Mouse (Mus musculus) cerebellum, adult 9-10 months (tissue): ENCODE data around the gene Cntn5.

ENCODE experiments used
- DNase-seq: peaks from one replicate; pipeline ENCODE4 v3.0.0; 2022

Gene Cntn5

DNA sequence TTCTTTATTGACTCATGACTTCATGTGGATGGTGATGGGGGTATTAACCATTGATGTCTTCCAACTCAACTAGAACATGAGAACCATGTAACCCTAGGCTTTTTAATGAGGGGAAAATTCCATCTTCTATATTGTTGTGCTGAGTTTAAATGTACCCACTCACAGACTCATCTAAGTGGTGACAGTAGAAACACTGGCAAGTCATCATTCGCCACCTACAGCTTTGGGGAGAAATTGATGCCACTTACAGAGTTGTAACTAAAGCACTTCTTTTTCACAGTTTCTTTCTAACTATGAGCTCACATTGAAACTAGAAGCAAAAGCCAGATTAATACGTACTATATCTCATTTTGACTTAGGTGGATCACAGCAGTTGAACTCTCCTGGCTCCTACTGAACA is 514.7 kb downstream of the Cntn5 start:
- DNase-seq = no peak

DNA sequence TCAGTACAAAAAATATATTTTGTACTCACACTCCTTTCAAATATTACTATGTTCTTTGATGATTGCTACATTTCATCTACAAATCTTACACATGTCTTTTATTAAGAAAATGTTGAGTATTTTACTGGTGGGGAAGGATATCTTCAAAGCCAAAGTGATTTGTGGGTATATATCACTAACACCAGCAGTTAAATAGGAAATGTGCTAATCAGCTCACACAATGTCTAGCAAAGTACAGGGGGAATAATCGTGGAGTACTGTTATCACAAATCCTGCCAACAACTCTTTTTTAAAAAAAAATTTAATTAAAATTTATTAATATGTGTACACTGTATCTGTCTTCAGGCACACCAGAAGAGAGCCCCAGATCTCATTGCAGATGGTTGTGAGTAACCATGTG is 520.1 kb downstream of the Cntn5 start:
- DNase-seq = no peak

DNA sequence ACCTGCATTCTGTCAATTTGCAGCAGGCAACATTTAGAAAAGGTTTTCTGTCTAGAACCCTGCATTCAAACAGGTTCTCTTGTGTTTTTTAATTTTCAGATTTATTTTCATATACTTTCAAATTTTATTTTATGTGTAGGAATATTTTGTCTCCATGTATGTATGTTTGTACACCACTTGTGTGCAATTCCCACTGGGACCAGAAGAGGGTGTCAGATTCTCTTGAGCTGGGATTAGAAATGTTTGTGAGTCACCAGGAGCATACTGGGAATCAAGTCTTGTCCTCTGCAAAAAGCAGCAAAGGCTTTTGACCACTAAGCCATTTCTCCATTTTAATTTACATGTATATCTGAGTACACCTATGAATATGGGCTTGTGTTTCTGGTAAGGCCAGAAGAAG is 521.4 kb downstream of the Cntn5 start:
- DNase-seq = no peak

DNA sequence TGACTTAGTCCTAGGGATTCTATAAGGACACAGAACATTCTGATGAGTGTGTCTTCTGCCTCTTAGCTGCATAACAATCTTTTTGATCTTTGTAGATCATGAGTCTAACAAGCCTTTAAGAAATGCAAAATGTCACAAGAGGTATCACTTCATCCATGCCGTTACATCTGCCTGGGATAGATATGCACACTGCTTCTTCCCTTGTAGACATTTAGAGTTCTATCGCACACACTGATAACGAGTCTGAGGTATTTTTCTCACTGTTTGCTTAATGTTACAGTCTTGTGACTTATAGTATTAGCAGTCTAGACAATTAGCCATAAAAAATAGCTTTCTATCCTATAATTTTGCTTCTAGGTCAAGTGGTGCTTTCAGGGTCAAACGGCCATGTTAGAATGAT is 522.9 kb downstream of the Cntn5 start:
- DNase-seq = no peak

GRCm38 (mm10) chr9:10376261-10376660 is 528.3 kb downstream of the Cntn5 start:
- DNase-seq = no peak

DNA sequence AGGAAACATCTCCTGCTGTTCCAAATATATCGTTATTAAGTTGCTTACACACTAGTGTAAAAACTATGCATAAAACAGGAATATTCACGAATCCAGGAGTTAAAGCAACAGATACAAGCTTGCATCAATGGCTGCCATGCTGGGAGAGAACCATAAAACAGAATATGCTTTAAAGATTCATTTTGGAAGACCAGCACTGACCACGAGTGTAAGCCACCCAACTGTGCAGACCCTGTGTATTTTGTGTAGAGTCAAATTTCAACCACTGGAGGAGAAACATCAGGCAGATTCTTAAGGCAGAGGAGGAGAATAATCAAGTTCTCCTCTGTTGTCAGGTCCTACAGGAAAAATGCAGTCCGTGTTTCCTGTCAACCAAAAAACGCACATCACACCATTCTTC is 535.6 kb downstream of the Cntn5 start:
- DNase-seq = no peak

DNA sequence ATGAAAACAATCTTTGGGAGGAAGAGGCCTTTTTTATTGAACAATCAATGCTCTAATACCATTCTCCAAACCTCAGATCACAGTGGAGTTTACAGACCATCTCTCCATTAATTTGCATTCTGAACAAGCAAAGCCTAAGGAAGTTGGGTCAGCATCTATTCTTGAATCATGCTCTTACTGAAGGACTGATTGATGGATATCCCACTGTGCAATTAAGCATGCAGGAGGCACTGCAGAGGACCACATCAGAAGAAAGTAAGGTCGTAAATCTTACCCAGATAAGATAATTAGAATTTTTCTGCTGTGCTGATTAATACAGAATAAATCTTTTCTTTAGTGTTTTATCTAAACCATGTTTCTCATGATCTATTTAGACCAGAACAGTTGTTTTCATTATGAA is 536.2 kb downstream of the Cntn5 start:
- no peak for DNase-seq

DNA sequence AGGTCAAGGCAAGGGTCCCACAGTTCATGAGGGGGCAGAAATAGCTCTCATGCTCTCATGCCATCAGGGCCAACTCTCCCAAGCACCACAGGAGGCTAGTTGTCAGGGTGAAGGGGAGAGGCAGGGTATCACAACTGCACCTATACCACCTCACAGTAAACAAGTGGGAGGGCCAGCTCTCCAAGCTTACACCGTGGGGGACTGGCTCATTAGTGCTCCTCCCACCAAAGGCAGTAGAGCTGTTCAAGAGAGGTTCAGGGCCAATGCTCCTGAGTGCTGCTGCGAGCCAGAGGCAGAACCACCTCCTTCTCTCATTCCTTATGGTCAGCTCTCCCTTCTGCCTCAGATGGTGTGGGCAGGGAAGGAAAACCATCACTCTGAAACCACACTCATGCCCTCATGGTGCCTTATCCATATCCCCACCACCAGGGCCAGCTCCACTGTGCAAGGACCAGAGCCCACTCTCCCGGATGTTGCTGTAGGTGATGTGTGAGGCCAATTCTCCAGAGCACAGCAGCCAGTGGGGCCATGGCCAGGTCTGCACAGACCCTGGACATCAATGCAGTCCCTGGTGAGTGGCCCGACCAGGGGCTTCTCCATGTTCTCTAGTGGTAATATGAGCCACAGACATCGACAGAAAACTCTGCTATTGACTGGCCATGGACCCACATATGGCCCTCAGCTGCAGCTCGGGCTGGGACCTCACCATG is 538.2 kb downstream of the Cntn5 start:
- DNase-seq = no peak

DNA sequence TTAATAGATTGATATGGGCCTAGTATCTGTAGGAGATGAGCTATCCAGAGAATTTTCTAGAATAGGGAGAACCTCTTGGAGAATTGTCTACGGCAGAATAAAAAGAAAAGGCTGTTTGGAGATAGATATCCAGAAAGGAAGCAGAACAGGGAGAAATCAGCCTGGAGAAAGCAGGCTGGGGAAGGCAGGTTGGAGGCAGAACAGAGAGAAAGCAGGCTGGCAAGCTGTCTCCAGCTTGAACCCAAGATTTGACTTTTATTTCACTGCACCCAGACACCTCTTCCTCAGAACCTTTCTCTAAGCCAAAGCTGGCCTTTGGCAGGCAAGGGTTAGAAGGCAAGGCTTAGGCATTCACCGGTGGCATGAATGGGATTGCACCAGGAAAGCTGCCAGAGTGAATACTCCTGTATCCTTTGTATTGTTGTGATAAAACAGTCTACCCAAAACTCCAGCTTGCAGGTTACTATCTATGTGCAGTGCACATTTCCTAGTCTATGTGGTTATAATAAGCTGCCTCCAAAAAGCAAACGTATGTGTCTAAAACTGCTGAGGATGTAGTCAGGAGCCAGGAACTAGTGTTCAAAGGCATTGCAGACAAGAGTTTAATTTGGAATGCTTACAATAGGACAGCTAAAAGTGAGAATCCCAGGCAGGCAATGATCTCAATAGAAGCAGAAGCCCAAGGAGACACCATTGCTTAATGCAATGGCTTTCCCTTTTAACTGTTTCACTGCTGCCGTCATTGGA is 553.5 kb downstream of the Cntn5 start:
- DNase-seq = no peak

DNA sequence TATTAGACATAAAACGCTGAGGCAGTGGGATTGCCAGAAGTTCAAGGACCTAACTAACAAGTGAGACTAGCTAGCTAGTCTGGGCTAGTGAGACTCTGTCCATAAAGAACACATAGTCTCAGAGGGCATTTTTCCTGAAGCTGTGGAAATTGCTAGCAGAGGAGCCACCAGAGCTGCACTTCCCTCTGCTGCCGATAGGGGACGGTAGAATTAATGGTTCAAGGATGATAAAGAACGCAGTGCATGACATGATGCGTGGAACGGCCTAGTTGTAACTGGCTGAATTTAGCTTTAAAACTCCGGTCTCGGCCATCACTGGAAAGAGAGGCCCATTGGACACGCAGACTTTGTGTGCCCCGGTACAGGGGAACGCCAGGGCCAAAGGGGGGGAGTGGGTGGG is 555.8 kb downstream of the Cntn5 start:
- no peak for DNase-seq

DNA sequence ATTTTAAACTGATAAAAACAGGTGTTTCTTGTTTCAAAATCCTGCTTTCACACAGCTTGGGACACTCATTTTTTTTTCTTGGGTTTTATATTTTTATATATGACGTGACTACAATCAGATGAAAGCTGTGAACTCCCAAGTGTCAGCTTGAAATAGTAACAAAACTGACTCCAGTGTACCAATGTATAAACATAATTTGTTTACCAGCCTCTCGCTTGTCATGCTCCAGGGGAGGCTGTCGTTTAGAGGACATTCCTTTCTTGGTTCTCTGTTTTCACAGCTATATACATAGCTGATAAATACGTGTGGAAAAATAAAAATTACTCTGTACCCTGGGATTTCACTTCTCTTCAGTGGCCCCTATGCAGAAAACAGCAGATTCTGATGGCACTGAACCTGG is 556.4 kb downstream of the Cntn5 start:
- no peak for DNase-seq

DNA sequence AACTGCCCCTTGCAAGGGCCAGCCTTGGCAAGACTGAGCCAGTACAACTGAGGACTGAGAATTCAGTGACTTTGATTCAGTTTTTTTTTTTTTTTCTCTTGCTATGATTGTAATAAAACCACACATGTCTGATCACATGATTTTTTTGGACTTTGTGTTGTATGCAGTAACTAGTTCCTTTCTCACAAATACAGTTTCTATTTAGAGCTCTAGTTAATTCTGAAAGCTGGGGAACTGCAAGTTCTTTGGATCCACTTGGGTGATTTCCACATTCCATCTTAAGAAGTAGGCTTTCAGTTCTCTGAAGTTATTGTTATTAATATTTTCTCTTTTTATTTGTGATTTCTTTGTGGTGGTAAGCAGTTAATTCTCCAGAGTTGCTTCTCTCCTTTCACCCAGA is 563.8 kb downstream of the Cntn5 start:
- no peak for DNase-seq

- DNase-seq = no peak
Observed at GRCm38 (mm10) chr9:10339716-10340115, 564.9 kb downstream of the Cntn5 start.

DNA sequence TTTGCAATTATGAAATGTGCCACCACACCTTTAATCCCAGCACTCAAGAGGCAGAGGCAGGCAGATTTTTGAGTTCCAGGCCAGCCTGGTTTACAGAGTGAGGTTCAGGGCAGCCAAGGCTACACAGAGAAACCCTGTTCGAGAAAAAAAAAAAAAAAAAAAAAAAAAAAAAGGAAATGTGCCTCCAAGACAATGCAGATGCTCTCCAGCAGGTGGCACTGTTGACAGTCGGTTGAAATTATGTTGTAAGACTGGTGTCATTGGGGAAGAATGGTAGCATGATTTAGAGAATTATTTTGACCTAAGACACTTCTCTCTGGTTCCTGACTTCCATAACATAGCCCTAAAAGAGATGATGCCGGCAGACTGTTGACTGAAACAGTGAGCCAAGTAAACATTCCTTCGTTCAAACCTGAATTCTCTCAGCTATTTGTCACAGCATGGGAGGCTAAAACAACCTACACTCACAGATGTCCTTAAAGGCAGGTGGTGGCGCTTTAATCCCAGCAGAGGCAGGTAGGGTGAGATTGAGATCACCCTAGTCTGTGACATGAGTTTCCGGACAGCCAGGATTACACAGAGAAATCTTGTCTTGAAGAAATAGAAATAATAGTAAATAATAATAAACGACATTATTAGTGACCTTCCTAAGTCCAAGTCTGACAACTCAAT is 579.7 kb downstream of the Cntn5 start:
- peak; percentile 2 for DNase-seq

DNA sequence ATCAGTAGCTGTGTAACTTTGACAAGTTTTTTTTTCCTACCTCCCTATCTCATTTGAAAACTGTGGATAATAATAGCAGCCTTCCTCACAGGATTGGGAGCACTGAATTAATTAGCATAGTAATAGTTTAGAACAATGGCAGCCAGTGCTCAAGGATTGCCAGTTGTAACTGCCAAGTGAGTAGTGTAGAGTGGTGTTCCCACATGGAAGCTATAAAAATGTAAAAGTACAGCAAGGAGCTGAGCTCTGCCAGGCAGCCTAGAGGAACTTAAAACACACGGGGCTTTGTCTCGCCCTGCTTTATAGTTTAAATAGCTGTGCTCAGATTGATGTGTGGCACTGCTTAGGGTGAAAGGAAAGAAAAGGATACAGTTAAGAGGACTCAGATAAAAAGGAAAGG is 635.2 kb downstream of the Cntn5 start:
- no peak for DNase-seq

DNA sequence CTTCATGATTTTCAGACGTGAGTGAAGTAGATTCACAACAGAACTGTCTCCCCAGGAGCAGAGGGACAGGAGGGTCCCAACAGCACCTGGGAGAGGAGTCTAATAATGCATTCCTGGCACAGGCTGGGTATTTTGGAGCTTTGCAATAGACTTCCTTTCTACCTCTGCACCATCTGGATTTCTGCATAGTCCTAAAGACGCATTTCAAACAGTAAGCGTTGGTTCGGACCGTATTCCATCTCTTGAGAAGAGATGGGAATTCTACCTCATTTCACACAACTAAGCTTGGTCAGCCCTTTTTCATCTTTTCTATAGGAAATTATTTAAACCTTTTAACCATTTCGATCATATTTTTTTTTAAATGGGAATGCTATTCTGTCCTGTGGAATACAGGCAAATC is 635.7 kb downstream of the Cntn5 start:
- no peak for DNase-seq

DNA sequence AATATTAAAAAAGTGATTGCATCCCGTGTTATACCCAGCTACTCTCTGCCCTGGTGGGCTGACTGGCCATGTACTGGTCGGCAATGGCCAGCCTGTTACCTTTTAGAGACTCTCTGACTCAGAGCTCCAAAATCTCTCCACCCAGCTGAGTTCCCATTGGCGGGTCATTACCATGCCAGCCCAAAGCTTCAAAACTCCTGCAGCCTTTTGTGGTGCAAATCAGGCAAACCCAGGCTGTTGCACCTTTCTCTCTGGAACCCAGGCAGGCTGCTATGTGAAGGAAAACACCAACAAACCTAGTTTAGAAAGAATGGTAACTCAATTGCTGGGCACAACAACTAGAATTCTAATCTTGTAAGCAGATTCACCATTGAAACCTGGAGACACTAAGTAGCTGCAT is 639.0 kb downstream of the Cntn5 start:
- DNase-seq = no peak

GRCm38 (mm10) chr9:10233364-10233763 is 671.2 kb downstream of the Cntn5 start:
- no peak for DNase-seq

DNA sequence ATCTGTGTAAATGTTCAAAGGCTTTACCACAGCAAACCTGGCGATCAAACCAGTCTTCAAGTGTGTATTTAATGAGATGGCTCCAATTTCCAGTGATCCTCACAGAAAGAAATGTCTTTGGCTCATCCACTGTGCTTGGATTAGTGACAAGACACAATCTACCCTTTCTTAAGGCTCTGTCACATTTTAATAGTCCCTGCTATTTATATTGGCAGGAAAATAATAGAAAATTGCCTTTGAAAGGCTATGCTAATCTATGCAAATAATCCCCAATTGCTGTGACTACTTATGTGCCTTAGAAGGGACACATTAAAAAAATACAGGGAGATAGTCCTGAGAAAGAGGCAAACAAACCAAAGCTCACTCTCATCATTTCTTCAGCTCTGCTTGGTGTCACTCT is 672.5 kb downstream of the Cntn5 start:
- no peak for DNase-seq

- DNase-seq = no peak
Observed at GRCm38 (mm10) chr9:10230973-10231372, 673.6 kb downstream of the Cntn5 start.

GRCm38 (mm10) chr9:10229716-10230115 is 674.9 kb downstream of the Cntn5 start:
- no peak for DNase-seq

DNA sequence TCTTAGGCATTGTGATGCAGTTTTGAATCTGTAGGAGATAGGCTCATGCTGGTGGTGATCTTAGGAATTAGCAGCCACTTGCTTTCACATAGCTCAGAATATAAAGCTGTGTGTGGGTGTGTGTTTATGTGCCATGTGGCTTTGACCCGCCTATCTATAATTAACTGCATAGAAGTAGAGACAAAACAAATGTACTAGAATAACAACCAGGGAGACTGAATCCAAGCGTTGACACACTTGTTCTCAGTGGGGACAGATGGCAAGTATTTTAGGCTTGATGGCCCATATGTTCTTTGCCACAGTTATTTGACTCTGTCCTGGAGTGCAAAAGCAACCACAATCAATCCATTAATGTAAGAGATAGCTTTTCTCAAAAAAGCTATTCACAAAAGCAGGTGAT is 678.6 kb downstream of the Cntn5 start:
- DNase-seq = peak; percentile 73

DNA sequence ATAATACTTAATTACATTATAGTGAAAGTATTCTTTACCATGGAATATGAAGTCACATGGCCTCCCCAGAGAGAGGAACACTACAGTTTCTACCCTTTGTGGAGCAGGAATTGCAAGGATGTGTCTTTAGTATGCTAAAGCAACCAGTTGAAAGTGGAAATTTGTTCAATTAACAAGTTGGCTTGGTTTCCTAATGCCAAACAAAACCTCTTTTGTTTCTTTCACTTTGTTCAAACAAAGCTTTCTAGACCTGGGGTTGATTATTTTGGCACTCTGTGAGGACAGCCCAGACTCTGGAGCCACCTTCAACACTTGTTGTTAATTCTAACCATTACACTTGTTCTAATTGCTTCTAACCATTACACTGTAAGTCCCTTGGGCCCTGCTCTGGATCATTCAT is 718.5 kb downstream of the Cntn5 start:
- no peak for DNase-seq

DNA sequence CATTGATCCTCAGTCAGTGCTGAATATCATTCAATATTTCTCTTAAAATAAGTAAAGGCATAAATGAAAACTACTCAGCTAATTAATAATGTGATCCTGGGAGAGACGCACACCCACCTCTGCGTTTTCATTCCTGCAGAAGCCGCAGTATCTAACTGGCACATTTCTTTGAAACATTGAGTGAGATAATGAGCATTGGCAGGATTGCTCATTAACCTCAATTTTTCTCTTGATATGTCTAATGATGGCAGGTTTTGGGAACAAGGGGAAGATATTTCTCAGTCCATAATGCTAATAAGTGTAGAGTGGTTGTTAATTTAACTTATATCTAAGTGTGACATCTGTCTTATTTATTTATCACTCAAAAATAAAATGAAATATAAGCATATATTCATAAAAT is 734.0 kb downstream of the Cntn5 start:
- DNase-seq = no peak
